Mouse (Mus musculus): ENCODE measurements at regions not wholly inside any gene's neighbourhood (a gene's known extent, or its start where the extent isn't known, plus 50 kb on each side); places are given as distances from the start of the nearest gene placed in this dataset.

DNA sequence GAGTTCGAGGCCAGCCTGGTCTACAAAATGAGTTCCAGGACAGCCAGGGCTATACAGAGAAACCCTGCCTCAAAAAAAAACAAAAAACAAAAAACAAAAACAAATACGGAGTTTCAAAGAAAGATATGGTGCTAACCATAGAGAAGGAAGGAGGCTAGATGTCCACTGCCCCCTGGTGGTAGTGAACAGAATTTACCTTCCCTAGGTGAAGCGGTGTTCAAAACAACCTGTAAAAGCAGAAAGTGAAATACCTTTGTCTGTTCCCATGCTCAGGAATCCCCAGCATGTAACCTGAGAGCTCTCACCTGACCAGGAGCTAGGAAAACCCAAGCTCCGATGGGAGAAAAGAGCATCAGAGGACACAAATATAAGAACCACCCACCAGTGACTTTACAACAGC lies 173.1 kb upstream of the Rhobtb1 start:
- TF ChIP-seq POLR2A (IDR thresholded peaks at IDR 0.05; ENCODE audit: control insufficient read depth, low read depth, low read length) (no peak), CTCF (IDR thresholded peaks at IDR 0.05; ENCODE audit: control insufficient read depth, insufficient read depth, insufficient replicate concordance, low read depth, low read length) (no peak)
